Mouse (Mus musculus) small intestine, adult 2 months (tissue): ENCODE results near the gene Smim1.

Experiments used
- CTCF ChIP-seq: fragments of 200-500 bp; IDR thresholded peaks from 2 replicates; pipeline ENCODE4 v1.5.1; 2012; ENCODE audit warnings: low read depth, mild to moderate bottlenecking, control low read depth, inconsistent platforms, low read length, moderate library complexity, mixed read lengths; ENCODE audit not compliant: insufficient replicate concordance, insufficient read length; ENCODE audit errors: extremely low read depth
- POLR2A ChIP-seq: fragments of 200-500 bp; IDR thresholded peaks from 2 replicates; pipeline ENCODE4 v1.6.1; 2012; ENCODE audit warnings: low read depth, mild to moderate bottlenecking, control low read depth, inconsistent platforms, low read length, moderate library complexity

- no peak for TF ChIP-seq POLR2A
- TF ChIP-seq CTCF = peak; percentile 43; the same call in 1 of the 2 replicates
Measured at GRCm38 (mm10) chr4:154064827-154065773, 39.1 kb upstream of the Smim1 start.
